8 mouse cellular contexts compared by ENCODE assay signal in genomic region chr5:30214889-30215288, GRCm38 (mm10). TPM values are rescaled to one million over a fixed set of nuclear protein-coding genes. Genes with fewer than 3 reads are reported as not detected.
DNase-seq lines count a peak whose midpoint lies in the region; ATAC-seq and TF ChIP-seq lines count a peak whose summit lies in the region.
"Had no signal": no experiment of that assay in that cellular context is flagged by ENCODE, and none has a peak within 500 bp of the region (broad histone marks: within the 10 kb centered on the region; RNA-seq: fewer than 3 reads in every experiment).

No protein-coding gene starts in this region.

- H3K9me3 ChIP-seq in midbrain, embryonic 10.5 days (replicated peaks): no peaks in the 10 kb centered on the region
- no peaks in the 10 kb centered on the region for H3K9me3 ChIP-seq in midbrain, embryonic 15.5 days
- H3K9me3 ChIP-seq in MEL (replicated peaks; ENCODE audit: insufficient read depth, low read length): no peaks in the 10 kb centered on the region
- H3K9me3 ChIP-seq in neural tube, embryonic 11.5 days (ENCODE audit: control insufficient read depth, low read length): no peaks in the 10 kb centered on the region

- no peaks in the 10 kb centered on the region for H3K4me1 ChIP-seq in midbrain, embryonic 10.5 days
- H3K4me1 ChIP-seq in midbrain, embryonic 15.5 days: no peaks in the 10 kb centered on the region
- no peaks in the 10 kb centered on the region for H3K4me1 ChIP-seq in MEL (ENCODE audit: control insufficient read depth in 1 of 2, insufficient read depth in 2 of 2, low read length in 2 of 2)
- no peaks in the 10 kb centered on the region for H3K4me1 ChIP-seq in neural tube, embryonic 11.5 days (ENCODE audit: control insufficient read depth, insufficient read depth, low read length)

- peak; percentile 63 to 99 (median 74) for TF ChIP-seq CTCF in MEL (IDR thresholded peaks at IDR 0.05 in 2 of 3, conservative IDR thresholded peaks at IDR 0.05 in 1 of 3; ENCODE audit: control insufficient read depth in 1 of 3, insufficient read depth in 1 of 3, low read depth in 2 of 3, low read length in 3 of 3, poor library complexity in 1 of 3, severe bottlenecking in 1 of 3)
- peak; percentile 61; the same call in 1 of the 2 replicates for TF ChIP-seq CTCF in brain, embryonic 14.5 days (IDR thresholded peaks at IDR 0.05; ENCODE audit: borderline replicate concordance, extremely low read depth, insufficient read depth, insufficient read length)

- 16% methylated on average over 4 of the region's 4 CpGs for WGBS in midbrain, embryonic 10.5 days
- 11% methylated on average over 4 of the region's 4 CpGs for WGBS in midbrain, embryonic 15.5 days
- 12% methylated on average over 4 of the region's 4 CpGs for WGBS in neural tube, embryonic 11.5 days

- DNase-seq in midbrain, embryonic 10.5 days (ENCODE audit: low spot score): peak; percentile 37
- DNase-seq in MEL (ENCODE audit: low read depth, low spot score): peak; percentile 76
- DNase-seq in brain, embryonic 14.5 days (ENCODE audit: low read depth): peak; percentile 79
- DNase-seq in forelimb bud, embryonic 11.5 days (ENCODE audit: low read depth, low spot score): peak; percentile 48
- DNase-seq in left cerebral cortex, postnatal 14 days (ENCODE audit: low spot score in 2 of 2): peak; percentile 66 to 77
- peak; percentile 48 for DNase-seq in neural tube, embryonic 11.5 days (ENCODE audit: low spot score)

- no peak for TF ChIP-seq EP300 in MEL (IDR thresholded peaks at IDR 0.05; ENCODE audit: low read depth in 1 of 2, low read length in 2 of 2)

- no peak overlapping the region for H3K4me2 ChIP-seq in midbrain, embryonic 15.5 days
- no peak overlapping the region for H3K4me2 ChIP-seq in neural tube, embryonic 11.5 days (ENCODE audit: low read depth)

- ATAC-seq in midbrain, embryonic 15.5 days (replicated peaks): no peak
- no peak for ATAC-seq in neural tube, embryonic 11.5 days (ENCODE audit: insufficient read depth, low FRiP score, low TSS enrichment)

- TF ChIP-seq POLR2A in MEL (IDR thresholded peaks at IDR 0.05; ENCODE audit: control insufficient read depth in 1 of 2, insufficient read depth in 1 of 2, low read depth in 1 of 2, low read length in 2 of 2, poor library complexity in 1 of 2): no peak
- TF ChIP-seq POLR2A in brain, embryonic 14.5 days (IDR thresholded peaks at IDR 0.05; ENCODE audit: borderline replicate concordance, extremely low read depth, insufficient read depth, insufficient read length, poor library complexity, severe bottlenecking): no peak

- intact Hi-C loops in left cerebral cortex, postnatal 14 days (cut with DNase I): loop anchor here (5.0 kb wide), 2 partner anchors 267 to 422 kb away; no protein-coding TSS in a partner anchor

- no peak overlapping the region for H3K4me3 ChIP-seq in midbrain, embryonic 10.5 days
- H3K4me3 ChIP-seq in midbrain, embryonic 15.5 days: no peak overlapping the region
- H3K4me3 ChIP-seq in MEL (ENCODE audit: control insufficient read depth in 1 of 2, insufficient read depth in 1 of 2, low read depth in 2 of 2, low read length in 2 of 2): no peak overlapping the region
- H3K4me3 ChIP-seq in neural tube, embryonic 11.5 days (ENCODE audit: low read depth, low read length): no peak overlapping the region

- TF ChIP-seq RAD21 in MEL (IDR thresholded peaks at IDR 0.05; ENCODE audit: low read depth, low read length): peak; percentile 99

- no peaks in the 10 kb centered on the region for H3K79me2 ChIP-seq in MEL (ENCODE audit: control insufficient read depth, insufficient read depth, low read length, poor library complexity)

- H3K27ac ChIP-seq in midbrain, embryonic 10.5 days (replicated peaks): no peak overlapping the region
- H3K27ac ChIP-seq in midbrain, embryonic 15.5 days: no peak overlapping the region
- no peak overlapping the region for H3K27ac ChIP-seq in MEL (ENCODE audit: control insufficient read depth, low read depth, low read length)
- H3K27ac ChIP-seq in neural tube, embryonic 11.5 days (ENCODE audit: low read depth, low read length): no peak overlapping the region

- H3K36me3 ChIP-seq in midbrain, embryonic 10.5 days: no peaks in the 10 kb centered on the region
- no peaks in the 10 kb centered on the region for H3K36me3 ChIP-seq in midbrain, embryonic 15.5 days (replicated peaks)
- H3K36me3 ChIP-seq in MEL (ENCODE audit: control insufficient read depth in 1 of 2, insufficient read depth in 2 of 2, low read length in 2 of 2): no peaks in the 10 kb centered on the region
- H3K36me3 ChIP-seq in neural tube, embryonic 11.5 days (ENCODE audit: control insufficient read depth, insufficient read depth, low read length): no peaks in the 10 kb centered on the region

- no peak overlapping the region for H3K9ac ChIP-seq in midbrain, embryonic 15.5 days
- no peak overlapping the region for H3K9ac ChIP-seq in MEL (ENCODE audit: control insufficient read depth, low read depth, low read length, poor library complexity, severe bottlenecking)
- no peak overlapping the region for H3K9ac ChIP-seq in neural tube, embryonic 11.5 days (ENCODE audit: low read length)

- no peaks in the 10 kb centered on the region for H3K27me3 ChIP-seq in midbrain, embryonic 10.5 days (ENCODE audit: low read depth, poor library complexity, severe bottlenecking)
- H3K27me3 ChIP-seq in midbrain, embryonic 15.5 days (replicated peaks): no peaks in the 10 kb centered on the region
- peaks cover 0 to 4% of the 10 kb centered on the region in 2 experiments; a peak in 1 of 4 replicates for H3K27me3 ChIP-seq in MEL (ENCODE audit: control insufficient read depth in 1 of 2, insufficient read depth in 2 of 2, low read length in 2 of 2)
- H3K27me3 ChIP-seq in neural tube, embryonic 11.5 days (ENCODE audit: control insufficient read depth, insufficient read depth, low read length): no peaks in the 10 kb centered on the region

TF ChIP-seq in MEL, 35 proteins besides CTCF, POLR2A, EP300 and RAD21 (continues in another document):
- TF ChIP-seq MYC (IDR thresholded peaks at IDR 0.05; ENCODE audit: low read depth, low read length) (no peak), ZC3H11A (IDR thresholded peaks at IDR 0.05; ENCODE audit: low read depth, low read length) (peak; percentile 96), GABPA (IDR thresholded peaks at IDR 0.05; ENCODE audit: low read depth, low read length) (no peak), E2F4 (IDR thresholded peaks at IDR 0.05; ENCODE audit: borderline replicate concordance, low read depth, low read length) (no peak), RCOR1 (IDR thresholded peaks at IDR 0.05; ENCODE audit: low read depth, low read length) (no peak), TAL1 (IDR thresholded peaks at IDR 0.05; ENCODE audit: low read length) (no peak), HCFC1 (IDR thresholded peaks at IDR 0.05; ENCODE audit: low read depth, low read length) (no peak), NRF1 (IDR thresholded peaks at IDR 0.05; ENCODE audit: insufficient read depth, low read depth, low read length, poor library complexity, severe bottlenecking) (no peak), USF2 (IDR thresholded peaks at IDR 0.05; ENCODE audit: borderline replicate concordance in 1 of 2, insufficient read depth in 1 of 2, low read depth in 1 of 2, low read length in 2 of 2) (no peak), TBP (IDR thresholded peaks at IDR 0.05; ENCODE audit: low read depth, low read length) (no peak), MAX (IDR thresholded peaks at IDR 0.05; ENCODE audit: low read length) (no peak), NELFE (IDR thresholded peaks at IDR 0.05; ENCODE audit: low read depth, low read length) (no peak), POLR2AphosphoS2 (IDR thresholded peaks at IDR 0.05; ENCODE audit: low read length) (no peak)

RNA-seq across cellular contexts. Expression of gene Adgrf3, which starts 9.4 kb away (rescaled TPM):
- polyA plus RNA-seq in midbrain, embryonic 10.5 days (2016; fragmentation: Nextera tagmentation; extraction: Ambion mirVana): 0.05 TPM in 1 of 2 replicates, not detected in the other
- polyA plus RNA-seq in midbrain, embryonic 15.5 days (2015; fragmentation: Nextera tagmentation; extraction: Ambion mirVana): not detected in 2 replicates
- 1.2 and 1.7 TPM in 2 replicates for total RNA-seq in MEL (2012; rRNA removed)
- polyA plus RNA-seq in MEL (2012; ENCODE audit: insufficient read depth in 1 of 2, insufficient read length in 2 of 2, low read depth in 1 of 2, low replicate concordance in 2 of 2, missing spikeins in 1 of 2): 1 to 10 TPM in 1 of 2 experiments, not detected in 1; 2.7 TPM
- 0.03 TPM in 1 of 2 replicates, not detected in the other for polyA plus RNA-seq in brain, embryonic 14.5 days (2012; rRNA removed)
- total RNA-seq in left cerebral cortex, postnatal 14 days (2021): not detected
- polyA plus RNA-seq in neural tube, embryonic 11.5 days (2014; fragmentation: Nextera tagmentation; extraction: Ambion mirVana): not detected in 2 replicates
- polyA plus RNA-seq: frontal cortex, adult 2 months had no signal

RNA-seq across cellular contexts. Expression of gene Selenoi, which starts 17.5 kb away (rescaled TPM):
- 19.2 and 19.4 TPM in 2 replicates for polyA plus RNA-seq in midbrain, embryonic 10.5 days (2016; fragmentation: Nextera tagmentation; extraction: Ambion mirVana)
- polyA plus RNA-seq in midbrain, embryonic 15.5 days (2015; fragmentation: Nextera tagmentation; extraction: Ambion mirVana): 28.0 and 31.1 TPM in 2 replicates
- 76.3 and 88.0 TPM in 2 replicates for total RNA-seq in MEL (2012; rRNA removed)
- polyA plus RNA-seq in MEL (2012; ENCODE audit: insufficient read depth in 1 of 2, insufficient read length in 2 of 2, low read depth in 1 of 2, low replicate concordance in 2 of 2, missing spikeins in 1 of 2): 100 to 1,000 TPM in 1 of 2 experiments, 10 to 100 TPM in 1; 43.4 to 101 TPM
- 46.1 and 57.4 TPM in 2 replicates for polyA plus RNA-seq in brain, embryonic 14.5 days (2012; rRNA removed)
- 10 to 100 TPM; 47.6 to 56.7 TPM for total RNA-seq in left cerebral cortex, postnatal 14 days (2021)
- 28.2 TPM in 2 replicates for polyA plus RNA-seq in neural tube, embryonic 11.5 days (2014; fragmentation: Nextera tagmentation; extraction: Ambion mirVana)

RNA-seq across cellular contexts. Expression of gene Hadhb, which starts 59.8 kb away (rescaled TPM):
- polyA plus RNA-seq in midbrain, embryonic 10.5 days (2016; fragmentation: Nextera tagmentation; extraction: Ambion mirVana): 104 and 106 TPM in 2 replicates
- 49.6 and 55.7 TPM in 2 replicates for polyA plus RNA-seq in midbrain, embryonic 15.5 days (2015; fragmentation: Nextera tagmentation; extraction: Ambion mirVana)
- total RNA-seq in MEL (2012; rRNA removed): 162 and 173 TPM in 2 replicates
- polyA plus RNA-seq in MEL (2012; ENCODE audit: insufficient read depth in 1 of 2, insufficient read length in 2 of 2, low read depth in 1 of 2, low replicate concordance in 2 of 2, missing spikeins in 1 of 2): 100 to 1,000 TPM in 1 of 2 experiments, 10 to 100 TPM in 1; 33.0 to 161 TPM
- 37.6 and 47.5 TPM in 2 replicates for polyA plus RNA-seq in brain, embryonic 14.5 days (2012; rRNA removed)
- 10 to 100 TPM; 71.3 to 78.6 TPM for total RNA-seq in left cerebral cortex, postnatal 14 days (2021)
- polyA plus RNA-seq in neural tube, embryonic 11.5 days (2014; fragmentation: Nextera tagmentation; extraction: Ambion mirVana): 108 and 112 TPM in 2 replicates

RNA-seq across cellular contexts. Expression of gene Hadha, which starts 59.9 kb away (rescaled TPM):
- 101 and 115 TPM in 2 replicates for polyA plus RNA-seq in midbrain, embryonic 10.5 days (2016; fragmentation: Nextera tagmentation; extraction: Ambion mirVana)
- polyA plus RNA-seq in midbrain, embryonic 15.5 days (2015; fragmentation: Nextera tagmentation; extraction: Ambion mirVana): 69.3 and 69.9 TPM in 2 replicates
- total RNA-seq in MEL (2012; rRNA removed): 120 and 121 TPM in 2 replicates
- polyA plus RNA-seq in MEL (2012; ENCODE audit: insufficient read depth in 1 of 2, insufficient read length in 2 of 2, low read depth in 1 of 2, low replicate concordance in 2 of 2, missing spikeins in 1 of 2): 100 to 1,000 TPM; 107 to 271 TPM
- polyA plus RNA-seq in brain, embryonic 14.5 days (2012; rRNA removed): 58.8 and 67.3 TPM in 2 replicates
- 10 to 100 TPM; 64.1 to 67.8 TPM for total RNA-seq in left cerebral cortex, postnatal 14 days (2021)
- polyA plus RNA-seq in neural tube, embryonic 11.5 days (2014; fragmentation: Nextera tagmentation; extraction: Ambion mirVana): 93.0 and 102 TPM in 2 replicates
